Mouse (Mus musculus) embryonic facial prominence, embryonic 12.5 days (tissue): ENCODE measurements around the gene Lrp2. TPM values are rescaled to one million over a fixed set of nuclear protein-coding genes. Genes with fewer than 3 reads are reported as not detected.

ENCODE experiments used
- ATAC-seq: fragments of 200-750 bp; cut with Nextera tagmentation; 2 replicates; pipeline ENCODE4 v1.8.0; 2017; ENCODE audit not compliant: insufficient number of reproducible peaks, insufficient read depth, low FRiP score, low TSS enrichment
- H3K27ac ChIP-seq: fragments of 300-500 bp; sonication (generic); 2 replicates; pipeline ENCODE4 v1.5.1; 2016; ENCODE audit warnings: mild to moderate bottlenecking
- H3K27me3 ChIP-seq: fragments of 300-500 bp; sonication (generic); 2 replicates; pipeline ENCODE4 v1.6.1; 2016; ENCODE audit warnings: mild to moderate bottlenecking, moderate library complexity
- H3K36me3 ChIP-seq: fragments of 300-500 bp; sonication (generic); 2 replicates; pipeline ENCODE4 v1.6.1; 2016; ENCODE audit warnings: mild to moderate bottlenecking
- H3K4me1 ChIP-seq: fragments of 300-500 bp; sonication (generic); 2 replicates; pipeline ENCODE4 v1.6.1; 2016
- H3K4me2 ChIP-seq: fragments of 300-500 bp; sonication (generic); replicated peaks from 2 replicates; pipeline ENCODE4 v1.6.1; 2016; ENCODE audit warnings: mild to moderate bottlenecking, moderate library complexity
- H3K4me3 ChIP-seq: fragments of 300-500 bp; sonication (generic); 2 replicates; pipeline ENCODE4 v1.5.1; 2016; ENCODE audit warnings: mild to moderate bottlenecking
- H3K9ac ChIP-seq: fragments of 300-500 bp; sonication (generic); 2 replicates; pipeline ENCODE4 v1.6.1; 2016; ENCODE audit warnings: mild to moderate bottlenecking, moderate library complexity
- H3K9me3 ChIP-seq: fragments of 300-500 bp; sonication (generic); 2 replicates; pipeline ENCODE4 v1.6.1; 2016; ENCODE audit warnings: mild to moderate bottlenecking, moderate library complexity
- WGBS: fragments of 180-500 bp; shearing (Covaris S2); methylation state at CpG from one replicate; pipeline ENCODE4 v1.1.7; 2016; 5-methylcytosine and 5-hydroxymethylcytosine counted together
- polyA plus RNA-seq: library from polyadenylated mRNA; unstranded; fragments of >200 nt; fragmentation: Nextera tagmentation; extraction: Ambion mirVana; gene quantifications from 2 replicates; pipeline ENCODE4 v1.2.1, GENCODE M21; 2016

Lrp2 gene
- polyA plus RNA-seq, 1 experiment from 2014 or later: 1.0 TPM

DNA sequence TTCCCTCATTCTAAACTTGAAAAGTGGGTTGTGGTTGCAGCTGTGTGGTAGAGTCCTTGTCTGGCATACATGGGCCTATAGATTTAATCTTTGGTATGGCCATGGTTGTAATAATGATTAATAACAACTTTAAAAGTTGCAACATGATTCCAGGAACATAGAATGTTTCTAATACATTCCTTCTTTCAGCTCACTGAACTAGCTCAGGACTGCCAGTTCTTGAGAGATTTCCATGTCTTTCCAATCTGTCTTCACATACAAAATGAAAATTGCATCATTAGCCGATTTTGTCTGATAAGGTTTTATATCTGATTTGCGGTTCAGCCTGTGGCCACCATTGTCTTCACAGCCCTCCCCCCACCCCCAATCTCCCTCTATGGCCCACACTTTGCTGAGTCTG is 5.8 kb downstream of the Lrp2 start:
- H3K4me2 ChIP-seq: no peak overlapping the region
- WGBS: 86% methylated on average over 2 of the region's 2 CpGs

GRCm38 (mm10) chr2:69578206-69578605 is 7.7 kb downstream of the Lrp2 start:
- Histone ChIP-seq H3K4me3 (no peak overlapping the region), H3K27me3 (peaks cover 12% of the 10 kb centered on the region; the same call in 1 of the 2 replicates), H3K9me3 (no peaks in the 10 kb centered on the region), H3K4me2 (no peak overlapping the region), H3K4me1 (no peaks in the 10 kb centered on the region), H3K9ac (no peak overlapping the region), H3K27ac (no peak overlapping the region), H3K36me3 (no peaks in the 10 kb centered on the region)
- 88% methylated on average over 8 of the region's 8 CpGs for WGBS
- no peak for ATAC-seq

More for the DNA sequence above, 5.8 kb downstream of the Lrp2 start:
- ATAC-seq: no peak
- H3K4me3 ChIP-seq: no peak overlapping the region
- H3K27ac ChIP-seq: no peak overlapping the region
- H3K9me3 ChIP-seq: no peaks in the 10 kb centered on the region
- H3K27me3 ChIP-seq: peaks cover 23% of the 10 kb centered on the region
- no peak overlapping the region for H3K9ac ChIP-seq
- H3K4me1 ChIP-seq: no peaks in the 10 kb centered on the region
- H3K36me3 ChIP-seq: no peaks in the 10 kb centered on the region

GRCm38 (mm10) chr2:69576531-69576930 is 9.3 kb downstream of the Lrp2 start:
- ATAC-seq: no peak
- Histone ChIP-seq H3K9me3 (no peaks in the 10 kb centered on the region), H3K4me3 (no peak overlapping the region), H3K9ac (no peak overlapping the region), H3K4me1 (no peaks in the 10 kb centered on the region), H3K36me3 (no peaks in the 10 kb centered on the region), H3K4me2 (no peak overlapping the region), H3K27me3 (no peaks in the 10 kb centered on the region), H3K27ac (no peak overlapping the region)
- 90% methylated on average over 1 of the region's 1 CpGs for WGBS

GRCm38 (mm10) chr2:69574934-69575333 is 10.9 kb downstream of the Lrp2 start:
- WGBS: 65% methylated on average over 6 of the region's 6 CpGs
- no peaks in the 10 kb centered on the region for H3K4me1 ChIP-seq
- no peaks in the 10 kb centered on the region for H3K9me3 ChIP-seq
- no peak for ATAC-seq
- no peak overlapping the region for H3K9ac ChIP-seq
- H3K4me3 ChIP-seq: no peak overlapping the region
- H3K4me2 ChIP-seq: no peak overlapping the region
- no peaks in the 10 kb centered on the region for H3K27me3 ChIP-seq
- H3K27ac ChIP-seq: no peak overlapping the region
- no peaks in the 10 kb centered on the region for H3K36me3 ChIP-seq

DNA sequence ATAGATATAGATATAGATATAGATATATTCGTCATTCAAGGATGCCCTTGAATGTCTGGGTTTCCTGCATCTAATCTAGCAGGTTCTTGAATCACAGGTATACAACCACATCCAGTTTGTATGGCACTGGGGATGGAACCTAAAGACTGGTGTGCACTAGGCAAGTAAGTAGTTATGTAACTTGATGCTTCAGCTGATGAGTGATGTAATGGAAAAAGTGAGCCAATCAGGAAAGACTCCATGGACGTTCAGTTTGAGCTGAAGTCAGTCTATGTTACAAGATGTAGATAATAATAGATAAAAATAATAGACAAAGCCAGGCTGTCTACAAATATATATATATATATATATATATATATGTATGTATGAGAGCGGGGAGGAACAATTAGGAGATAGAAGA is 11.6 kb downstream of the Lrp2 start:
- Histone ChIP-seq H3K36me3 (no peaks in the 10 kb centered on the region), H3K4me1 (no peaks in the 10 kb centered on the region), H3K27ac (no peak overlapping the region), H3K27me3 (no peaks in the 10 kb centered on the region), H3K4me3 (no peak overlapping the region), H3K9ac (no peak overlapping the region), H3K9me3 (no peaks in the 10 kb centered on the region), H3K4me2 (no peak overlapping the region)
- ATAC-seq: no peak
- WGBS: 63% methylated on average over 3 of the region's 3 CpGs

DNA sequence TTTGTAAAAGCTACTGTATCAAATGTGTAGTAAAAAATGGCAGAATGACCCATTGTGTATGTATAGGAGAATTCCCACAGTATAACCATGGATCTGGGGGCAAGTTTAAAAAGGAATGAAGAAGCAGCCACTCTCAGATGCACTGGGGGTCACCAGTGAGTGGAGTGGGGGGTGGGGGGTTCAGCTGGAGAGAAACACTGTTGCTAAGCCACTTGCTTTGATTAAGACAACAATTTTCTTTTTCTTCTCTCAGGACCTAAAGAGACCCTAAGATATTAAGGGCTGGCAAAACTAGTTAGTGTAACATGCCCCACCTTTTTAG is 12.2 kb downstream of the Lrp2 start:
- Histone ChIP-seq H3K27me3 (no peaks in the 10 kb centered on the region), H3K9ac (no peak overlapping the region), H3K9me3 (no peaks in the 10 kb centered on the region), H3K36me3 (no peaks in the 10 kb centered on the region), H3K4me2 (no peak overlapping the region), H3K4me1 (no peaks in the 10 kb centered on the region), H3K4me3 (no peak overlapping the region), H3K27ac (no peak overlapping the region)
- ATAC-seq: no peak

DNA sequence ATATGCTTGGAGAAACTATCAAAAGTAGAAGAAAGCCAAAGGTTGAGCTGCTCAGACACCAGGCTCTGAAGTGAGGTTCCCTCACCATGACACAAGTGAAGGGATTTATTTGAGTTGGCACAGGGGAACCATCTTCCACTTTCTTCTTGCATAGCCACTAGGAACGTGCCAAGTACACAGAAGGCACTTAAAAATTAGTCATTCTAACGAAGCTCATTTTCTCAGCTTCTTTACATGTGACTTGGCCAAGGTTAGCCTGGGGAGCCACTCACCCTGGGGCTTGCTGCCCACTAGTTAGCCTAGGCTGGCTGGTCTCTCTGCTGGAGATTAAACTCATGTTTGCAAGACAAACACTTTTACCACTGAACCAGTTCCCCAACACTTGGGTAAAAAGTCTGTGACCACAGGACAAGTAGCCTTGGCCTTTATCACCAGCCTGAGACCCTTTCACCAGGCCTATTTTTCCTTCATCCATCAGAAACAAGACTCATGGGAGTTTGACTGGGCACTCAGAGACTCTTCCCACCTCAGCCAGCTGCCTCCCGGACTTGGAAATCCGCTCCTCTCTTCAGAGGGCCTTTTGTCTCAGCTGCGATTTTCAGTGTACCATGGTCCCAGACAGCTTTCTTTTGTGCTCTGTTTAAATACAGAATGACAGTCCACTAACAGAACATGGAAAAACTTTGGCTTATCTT is 12.7 kb downstream of the Lrp2 start:
- WGBS: 66% methylated on average over 5 of the region's 5 CpGs
- Histone ChIP-seq H3K4me3 (no peak overlapping the region), H3K36me3 (no peaks in the 10 kb centered on the region), H3K4me1 (no peaks in the 10 kb centered on the region), H3K9me3 (no peaks in the 10 kb centered on the region), H3K27ac (no peak overlapping the region), H3K4me2 (no peak overlapping the region), H3K9ac (no peak overlapping the region), H3K27me3 (no peaks in the 10 kb centered on the region)
- no peak for ATAC-seq

- no peak for ATAC-seq
- 71% methylated on average over 6 of the region's 6 CpGs for WGBS
Observed at GRCm38 (mm10) chr2:69570556-69570955, 15.3 kb downstream of the Lrp2 start.

GRCm38 (mm10) chr2:69566281-69566680 is 19.6 kb downstream of the Lrp2 start:
- Histone ChIP-seq H3K9me3 (no peaks in the 10 kb centered on the region), H3K36me3 (no peaks in the 10 kb centered on the region), H3K4me1 (no peaks in the 10 kb centered on the region), H3K27me3 (no peaks in the 10 kb centered on the region), H3K27ac (no peak overlapping the region), H3K9ac (no peak overlapping the region), H3K4me3 (no peak overlapping the region), H3K4me2 (no peak overlapping the region)
- 75% methylated on average over 7 of the region's 7 CpGs for WGBS
- no peak for ATAC-seq

More at GRCm38 (mm10) chr2:69570556-69570955, 15.3 kb downstream of the Lrp2 start:
- Histone ChIP-seq H3K4me2 (no peak overlapping the region), H3K27ac (no peak overlapping the region), H3K9ac (no peak overlapping the region), H3K4me3 (no peak overlapping the region), H3K4me1 (no peaks in the 10 kb centered on the region), H3K9me3 (no peaks in the 10 kb centered on the region), H3K36me3 (no peaks in the 10 kb centered on the region), H3K27me3 (no peaks in the 10 kb centered on the region)

- 78% methylated on average over 6 of the region's 6 CpGs for WGBS
- Histone ChIP-seq H3K4me2 (no peak overlapping the region), H3K9ac (no peak overlapping the region), H3K36me3 (no peaks in the 10 kb centered on the region), H3K27me3 (no peaks in the 10 kb centered on the region), H3K4me1 (no peaks in the 10 kb centered on the region), H3K4me3 (no peak overlapping the region), H3K27ac (no peak overlapping the region), H3K9me3 (no peaks in the 10 kb centered on the region)
- no peak for ATAC-seq
Observed at GRCm38 (mm10) chr2:69563492-69563891, 22.4 kb downstream of the Lrp2 start.

GRCm38 (mm10) chr2:69562761-69563160 is 23.1 kb downstream of the Lrp2 start:
- no peak for ATAC-seq
- no peaks in the 10 kb centered on the region for H3K36me3 ChIP-seq
- WGBS: 62% methylated on average over 5 of the region's 5 CpGs
- H3K9ac ChIP-seq: no peak overlapping the region
- H3K4me1 ChIP-seq: no peaks in the 10 kb centered on the region
- no peaks in the 10 kb centered on the region for H3K27me3 ChIP-seq
- no peak overlapping the region for H3K27ac ChIP-seq
- H3K4me3 ChIP-seq: no peak overlapping the region
- H3K4me2 ChIP-seq: no peak overlapping the region
- no peaks in the 10 kb centered on the region for H3K9me3 ChIP-seq

GRCm38 (mm10) chr2:69560221-69560620 is 25.6 kb downstream of the Lrp2 start:
- Histone ChIP-seq H3K4me3 (no peak overlapping the region), H3K4me1 (no peaks in the 10 kb centered on the region), H3K27ac (no peak overlapping the region), H3K27me3 (no peaks in the 10 kb centered on the region), H3K9me3 (no peaks in the 10 kb centered on the region), H3K4me2 (no peak overlapping the region), H3K36me3 (no peaks in the 10 kb centered on the region), H3K9ac (no peak overlapping the region)
- no peak for ATAC-seq
- 83% methylated on average over 4 of the region's 4 CpGs for WGBS

- H3K4me2 ChIP-seq: no peak overlapping the region
- H3K4me1 ChIP-seq: no peaks in the 10 kb centered on the region
- WGBS: 79% methylated on average over 15 of the region's 15 CpGs
- no peak overlapping the region for H3K9ac ChIP-seq
- H3K27me3 ChIP-seq: no peaks in the 10 kb centered on the region
- H3K36me3 ChIP-seq: no peaks in the 10 kb centered on the region
- H3K27ac ChIP-seq: no peak overlapping the region
- H3K4me3 ChIP-seq: no peak overlapping the region
- no peak for ATAC-seq
- no peaks in the 10 kb centered on the region for H3K9me3 ChIP-seq
Observed at GRCm38 (mm10) chr2:69559380-69559779, 26.5 kb downstream of the Lrp2 start.
